Mouse (Mus musculus) heart, postnatal 0 days (tissue): Measurements from ENCODE around the gene Kcnj6.

Experiments
- CTCF ChIP-seq: IDR thresholded peaks from 2 replicates; pipeline ENCODE4 v1.5.1; 2016; ENCODE audit warnings: antibody characterized with exemption, control low read depth, low read depth
- EP300 ChIP-seq: IDR thresholded peaks from 2 replicates; pipeline ENCODE4 v1.6.1; 2016; ENCODE audit warnings: antibody characterized with exemption, low read depth

DNA sequence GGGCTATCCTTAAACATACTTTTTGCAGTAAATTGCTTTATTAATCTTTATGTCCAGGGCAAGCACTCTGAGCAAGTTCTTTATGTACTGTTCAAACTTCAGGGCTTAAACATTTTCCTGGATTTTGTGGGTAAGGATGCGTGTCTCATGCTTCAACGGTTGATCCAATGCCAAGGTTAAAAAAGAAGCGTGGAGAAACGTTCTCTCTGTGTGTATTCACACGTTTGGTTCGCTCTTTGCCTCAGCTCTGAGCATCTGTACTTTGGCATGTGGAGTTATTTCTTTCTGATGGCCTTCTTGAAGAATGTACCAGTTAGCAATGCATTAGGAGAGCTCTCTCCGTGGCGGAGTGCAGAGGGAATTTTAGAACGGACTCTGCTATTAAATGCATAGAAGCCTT lies 163.0 kb downstream of the Kcnj6 start:
- no peak for TF ChIP-seq CTCF
- TF ChIP-seq EP300, result no peak
